Mouse (Mus musculus) MEL (cell line): ENCODE measurements around the gene Ehd2. TPM values are rescaled to one million over a fixed set of nuclear protein-coding genes. Genes with fewer than 3 reads are reported as not detected.

Experiments used
- DNase-seq: peaks from one replicate; pipeline ENCODE4 v3.0.0; 2011; ENCODE audit warnings: low read depth, low spot score
- H3K27ac ChIP-seq: 2 replicates; pipeline ENCODE4 v1.5.1; 2012; ENCODE audit warnings: low read depth, mild to moderate bottlenecking, control low read depth, low read length, moderate library complexity; ENCODE audit not compliant: control insufficient read depth
- H3K27me3 ChIP-seq, 2 experiments: fragments of 150-350 bp in 1 of 2; sonication (generic) in 1 of 2; 2 replicates each; pipeline ENCODE4 v1.6.1; 2012; ENCODE audit warnings: low read length in 2 of 2, mild to moderate bottlenecking in 2 of 2, improper control_type of control experiment in 1 of 2, moderate library complexity in 1 of 2; ENCODE audit not compliant: insufficient read depth in 2 of 2, control insufficient read depth in 1 of 2
- H3K36me3 ChIP-seq, 2 experiments: 2 replicates each; pipeline ENCODE4 v1.6.1; 2012 to 2014; ENCODE audit warnings: low read length in 2 of 2, improper control_type of control experiment in 1 of 2, inconsistent platforms in 1 of 2, mild to moderate bottlenecking in 1 of 2; ENCODE audit not compliant: insufficient read depth in 2 of 2, control insufficient read depth in 1 of 2
- H3K4me1 ChIP-seq, 2 experiments: fragments of 150-350 bp in 1 of 2; sonication (generic) in 1 of 2; 2 replicates each; pipeline ENCODE4 v1.6.1; 2012; ENCODE audit warnings: low read length in 2 of 2, improper control_type of control experiment in 1 of 2, mild to moderate bottlenecking in 1 of 2; ENCODE audit not compliant: insufficient read depth in 2 of 2, control insufficient read depth in 1 of 2
- H3K4me3 ChIP-seq, 2 experiments: fragments of 150-350 bp in 1 of 2; sonication (generic) in 1 of 2; 2 replicates each; pipeline ENCODE4 v1.5.1; 2012; ENCODE audit warnings: low read depth in 2 of 2, low read length in 2 of 2, mild to moderate bottlenecking in 2 of 2, moderate library complexity in 2 of 2, control low read depth in 1 of 2, improper control_type of control experiment in 1 of 2; ENCODE audit not compliant: control insufficient read depth in 1 of 2, insufficient read depth in 1 of 2
- H3K79me2 ChIP-seq: 2 replicates; pipeline ENCODE4 v1.6.1; 2012; ENCODE audit warnings: mild to moderate bottlenecking, low read length, moderate library complexity; ENCODE audit not compliant: control insufficient read depth, poor library complexity, insufficient read depth
- H3K9ac ChIP-seq: 2 replicates; pipeline ENCODE4 v1.6.1; 2012; ENCODE audit warnings: low read depth, mild to moderate bottlenecking, control low read depth, low read length, moderate library complexity; ENCODE audit not compliant: control insufficient read depth, poor library complexity, severe bottlenecking
- H3K9me3 ChIP-seq: fragments of 150-350 bp; sonication (generic); replicated peaks from 2 replicates; pipeline ENCODE4 v1.6.1; 2012; ENCODE audit warnings: mild to moderate bottlenecking, low read length, improper control_type of control experiment, moderate library complexity; ENCODE audit not compliant: insufficient read depth
- BHLHE40 ChIP-seq: IDR thresholded peaks from 2 replicates; pipeline ENCODE4 v1.6.1; 2012; ENCODE audit warnings: low read depth, mild to moderate bottlenecking, inconsistent platforms, low read length, improper control_type of control experiment, borderline replicate concordance
- CHD2 ChIP-seq: IDR thresholded peaks from 2 replicates; pipeline ENCODE4 v1.6.1; 2011; ENCODE audit warnings: low read length, improper control_type of control experiment
- ELF1 ChIP-seq: IDR thresholded peaks from 2 replicates; pipeline ENCODE4 v1.6.1; 2014; ENCODE audit warnings: low read depth, mild to moderate bottlenecking, inconsistent platforms, low read length, improper control_type of control experiment, moderate library complexity
- EP300 ChIP-seq, 2 experiments: IDR thresholded peaks; 2 replicates each; pipeline ENCODE4 v1.6.1; 2011; ENCODE audit warnings: improper control_type of control experiment in 2 of 2, low read length in 2 of 2, low read depth in 1 of 2, mild to moderate bottlenecking in 1 of 2
- GATA1 ChIP-seq: IDR thresholded peaks from 2 replicates; pipeline ENCODE4 v1.6.1; 2011; ENCODE audit warnings: low read depth, low read length, improper control_type of control experiment
- KAT2A ChIP-seq: conservative IDR thresholded peaks from 2 replicates; pipeline ENCODE4 v1.6.1; 2012; ENCODE audit warnings: low read depth, low read length, improper control_type of control experiment, inconsistent platforms
- MAX ChIP-seq: IDR thresholded peaks from 2 replicates; pipeline ENCODE4 v1.6.1; 2011; ENCODE audit warnings: low read length, improper control_type of control experiment
- MXI1 ChIP-seq: IDR thresholded peaks from 2 replicates; pipeline ENCODE4 v1.6.1; 2011; ENCODE audit warnings: mild to moderate bottlenecking, low read depth, low read length, improper control_type of control experiment
- MYB ChIP-seq: IDR thresholded peaks from 2 replicates; pipeline ENCODE4 v1.6.1; 2011; ENCODE audit warnings: mild to moderate bottlenecking, low read depth, low read length, improper control_type of control experiment
- NRF1 ChIP-seq: IDR thresholded peaks from 2 replicates; pipeline ENCODE4 v1.6.1; 2014; ENCODE audit warnings: low read depth, mild to moderate bottlenecking, inconsistent platforms, low read length, improper control_type of control experiment, moderate library complexity; ENCODE audit not compliant: poor library complexity, insufficient read depth, severe bottlenecking
- POLR2A ChIP-seq, 2 experiments: IDR thresholded peaks; 2 replicates each; pipeline ENCODE4 v1.6.1; 2011 to 2012; ENCODE audit warnings: low read length in 2 of 2, mild to moderate bottlenecking in 2 of 2, control low read depth in 1 of 2, improper control_type of control experiment in 1 of 2, low read depth in 1 of 2, moderate library complexity in 1 of 2; ENCODE audit not compliant: control insufficient read depth in 1 of 2, insufficient read depth in 1 of 2, poor library complexity in 1 of 2
- POLR2AphosphoS5 ChIP-seq: IDR thresholded peaks from 2 replicates; pipeline ENCODE4 v1.6.1; 2012; ENCODE audit warnings: low read depth, borderline replicate concordance, mild to moderate bottlenecking, inconsistent platforms, low read length, moderate library complexity, mixed read lengths
- RCOR1 ChIP-seq: IDR thresholded peaks from 2 replicates; pipeline ENCODE4 v1.6.1; 2012; ENCODE audit warnings: low read depth, mild to moderate bottlenecking, inconsistent platforms, low read length, improper control_type of control experiment
- SMC3 ChIP-seq: IDR thresholded peaks from 2 replicates; pipeline ENCODE4 v1.6.1; 2011; ENCODE audit warnings: low read depth, low read length, improper control_type of control experiment
- TAL1 ChIP-seq: IDR thresholded peaks from 2 replicates; pipeline ENCODE4 v1.6.1; 2012; ENCODE audit warnings: mild to moderate bottlenecking, inconsistent platforms, low read length, moderate library complexity, mixed read lengths
- TBP ChIP-seq: IDR thresholded peaks from 2 replicates; pipeline ENCODE4 v1.8.0; 2011; ENCODE audit warnings: low read depth, low read length, improper control_type of control experiment
- UBTF ChIP-seq: IDR thresholded peaks from 2 replicates; pipeline ENCODE4 v1.6.1; 2012; ENCODE audit warnings: low read depth, mild to moderate bottlenecking, inconsistent platforms, low read length, improper control_type of control experiment, moderate library complexity, borderline replicate concordance; ENCODE audit not compliant: insufficient read depth
- USF1 ChIP-seq: IDR thresholded peaks from 2 replicates; pipeline ENCODE4 v1.6.1; 2014; ENCODE audit warnings: low read depth, mild to moderate bottlenecking, inconsistent platforms, low read length, improper control_type of control experiment, moderate library complexity
- ZKSCAN1 ChIP-seq: IDR thresholded peaks from 2 replicates; pipeline ENCODE4 v1.6.1; 2012; ENCODE audit warnings: low read depth, mild to moderate bottlenecking, inconsistent platforms, low read length, improper control_type of control experiment, moderate library complexity
- ZMIZ1 ChIP-seq: IDR thresholded peaks from 2 replicates; pipeline ENCODE4 v1.6.1; 2012; ENCODE audit warnings: low read depth, mild to moderate bottlenecking, inconsistent platforms, low read length, improper control_type of control experiment, moderate library complexity
- polyA plus RNA-seq, 2 experiments: library from polyadenylated mRNA; stranded (reverse) in 1 of 2; unstranded in 1 of 2; fragments of >175 nt in 1 of 2; fragments of >200 nt in 1 of 2; gene quantifications; 2 replicates each; pipeline versions ENCODE4 v1.2.1 to v1.2.4; 2012; ENCODE audit warnings: low replicate concordance in 2 of 2, low read depth in 1 of 2; ENCODE audit not compliant: insufficient read length in 2 of 2, insufficient read depth in 1 of 2, missing spikeins in 1 of 2
- total RNA-seq: library from RNA; depleted of rRNA; stranded (reverse); fragments of 300-350 nt; gene quantifications from 2 replicates; pipeline ENCODE4 v1.2.3, GENCODE M21; 2012

The Ehd2 gene
- total and polyA plus RNA-seq, 3 experiments = 3.2 to 6.2 TPM; not detected in 1

- Histone ChIP-seq H3K27ac (no peak overlapping the region), H3K9ac (no peak overlapping the region), H3K9me3 (no peaks in the 10 kb centered on the region), H3K27me3 (no peaks in the 10 kb centered on the region), H3K36me3 (peaks cover 0 to 28% of the 10 kb centered on the region in 2 experiments; a peak in 2 of 4 replicates), H3K4me3 (no peak overlapping the region), H3K4me1 (peaks cover 0 to 37% of the 10 kb centered on the region in 2 experiments; a peak in 2 of 4 replicates), H3K79me2 (no peaks in the 10 kb centered on the region)
- TF ChIP-seq ZMIZ1 (no peak), USF1 (no peak), ZKSCAN1 (no peak), CHD2 (no peak), EP300 (IDR thresholded peaks at IDR 0.05; ENCODE audit: low read depth in 1 of 2, low read length in 2 of 2) (no peak), BHLHE40 (no peak), POLR2A (IDR thresholded peaks at IDR 0.05; ENCODE audit: control insufficient read depth in 1 of 2, insufficient read depth in 1 of 2, low read depth in 1 of 2, low read length in 2 of 2, poor library complexity in 1 of 2) (no peak), TAL1 (no peak), UBTF (no peak), POLR2AphosphoS5 (no peak), NRF1 (no peak), SMC3 (no peak), GATA1 (no peak), RCOR1 (no peak), KAT2A (no peak), MYB (no peak)
- no peak for DNase-seq
These were observed 11.2 kb downstream of the Ehd2 start for GRCm38 (mm10) chr7:15956143-15956542.

GRCm38 (mm10) chr7:15955509-15955908 is 11.9 kb downstream of the Ehd2 start:
- H3K27me3 ChIP-seq = no peaks in the 10 kb centered on the region
- no peaks in the 10 kb centered on the region for H3K79me2 ChIP-seq
- no peak for TF ChIP-seq TBP
- TF ChIP-seq ELF1 = no peak
- no peak for TF ChIP-seq POLR2A (IDR thresholded peaks at IDR 0.05; ENCODE audit: control insufficient read depth in 1 of 2, insufficient read depth in 1 of 2, low read depth in 1 of 2, low read length in 2 of 2, poor library complexity in 1 of 2)
- TF ChIP-seq MAX = no peak
- TF ChIP-seq UBTF = no peak
- TF ChIP-seq KAT2A = no peak
- no peak for TF ChIP-seq MXI1
- peaks cover 0 to 37% of the 10 kb centered on the region in 2 experiments; a peak in 2 of 4 replicates for H3K4me1 ChIP-seq
- H3K9me3 ChIP-seq = no peaks in the 10 kb centered on the region
- peak overlapping the region; percentile 46 for H3K9ac ChIP-seq
- peak overlapping the region; percentile 82; the same call in 1 of the 2 replicates for H3K27ac ChIP-seq
- DNase-seq = peak; percentile 54
- H3K4me3 ChIP-seq = peak overlapping the region; percentile 20 to 55
- H3K36me3 ChIP-seq = peaks cover 0 to 28% of the 10 kb centered on the region in 2 experiments; a peak in 2 of 4 replicates
